Mouse (Mus musculus): ENCODE measurements around the gene Brf1.

DNA sequence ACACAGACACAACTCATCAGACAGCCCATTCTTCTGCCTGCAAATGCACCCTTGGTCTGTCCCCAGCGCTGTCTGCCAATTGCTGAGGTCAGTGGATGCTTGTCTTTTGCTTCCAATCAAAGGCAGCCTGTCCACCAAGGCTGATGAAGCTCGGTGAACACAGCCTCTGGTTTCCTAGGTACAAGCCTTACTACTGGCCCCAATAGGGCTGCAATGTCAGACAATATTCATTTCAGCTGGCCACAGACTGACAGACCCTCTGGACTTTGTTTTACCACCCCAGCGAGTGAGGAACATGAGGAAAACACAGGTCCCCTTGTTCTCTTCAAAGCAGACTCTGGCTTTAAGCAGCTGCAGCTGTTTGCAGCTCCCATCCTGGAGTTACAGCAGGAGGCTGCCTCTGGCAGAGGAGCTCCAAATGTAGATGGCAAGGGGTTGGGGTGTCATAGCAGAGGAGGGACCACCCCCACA is 12.6 kb upstream of the Brf1 start:
- TF ChIP-seq POLR2A (IDR thresholded peaks at IDR 0.05; ENCODE audit: borderline replicate concordance, low read depth, low read length) = no peak
- no peak for TF ChIP-seq CTCF (IDR thresholded peaks at IDR 0.05; ENCODE audit: low read depth, low read length)

All from bone marrow macrophage, adult 2 months (primary cell).